Mouse (Mus musculus) left cerebral cortex, adult 18-20 months (tissue): Measurements from ENCODE around the gene Chmp1a. TPM values are rescaled to one million over a fixed set of nuclear protein-coding genes. Genes with fewer than 3 reads are reported as not detected.
A peak's percentile ranks its signal among the peaks of the same experiment; 100 is the strongest.
"Not testable (repeated sequence)": the region's sequence is repeated elsewhere in the genome, so short reads cannot be mapped to it uniquely, and the experiment has no call there.

ENCODE experiments used
- DNase-seq, 2 experiments: peaks; one replicate each; pipeline ENCODE4 v3.0.0; 2021 to 2022; ENCODE audit warnings: low spot score in 2 of 2, mixed read lengths in 1 of 2
- long read RNA-seq, 2 experiments: library from polyadenylated mRNA; stranded (forward); transcript quantifications; one replicate each; pipeline ENCODE4 v2.0.0; 2021
- total RNA-seq, 2 experiments: library from RNA; stranded (reverse); gene quantifications; 2 replicates each; pipeline ENCODE4 v1.2.3; 2021

Chmp1a gene
- 100 to 1,000 TPM in 1 of 2 experiments, 10 to 100 TPM in 1; 88.7 to 103 TPM for total RNA-seq
- long read RNA-seq, experiment 1, transcript Chmp1a-201 (7 exons, 2,140 nt) = major isoform, 5 of 110 reads
- long read RNA-seq, experiment 1, partial matches to known transcripts = 3 of 110 reads
- long read RNA-seq, experiment 1, other reads (novel, unspliced or antisense) = 100 of 110 reads
- long read RNA-seq, experiment 2, transcript Chmp1a-201 (7 exons, 2,140 nt) = major isoform, 6 of 106 reads
- long read RNA-seq, experiment 2, partial matches to known transcripts = 8 of 106 reads
- long read RNA-seq, experiment 2, other reads (novel, unspliced or antisense) = 92 of 106 reads

GRCm38 (mm10) chr8:123212321-123213117 is at the start of gene Chmp1a, which contains the start of gene Spata33:
Chmp1a (minus strand) TSS chr8:123212763.
Spata33 (plus strand) TSS chr8:123212832.
- DNase-seq = peak; percentile 82 to 86

- not testable (repeated sequence) for DNase-seq
Measured at GRCm38 (mm10) chr8:123257593-123257992, 45.0 kb upstream of the Chmp1a start.

GRCm38 (mm10) chr8:123257114-123257513 is 44.6 kb upstream of the Chmp1a start:
- DNase-seq = peak; percentile 56 to 68

GRCm38 (mm10) chr8:123255170-123255569 is 42.6 kb upstream of the Chmp1a start:
- DNase-seq = no peak

GRCm38 (mm10) chr8:123254099-123254885 is 41.7 kb upstream of the Chmp1a start, which contains the start of the genes Zfp276 and Vps9d1:
Zfp276 (plus strand) TSS chr8:123254195.
Vps9d1 (minus strand) TSS chr8:123254348.
- DNase-seq = peak; percentile 78 to 84

GRCm38 (mm10) chr8:123253451-123254098 is 41.0 kb upstream of the Chmp1a start:
- DNase-seq = peak in 1 of 2 experiments; percentile 21

- no peak for DNase-seq
Measured at GRCm38 (mm10) chr8:123252925-123253324, 40.4 kb upstream of the Chmp1a start.

- DNase-seq = no peak
Measured at GRCm38 (mm10) chr8:123250940-123251339, 38.4 kb upstream of the Chmp1a start.

GRCm38 (mm10) chr8:123248596-123248995 is 36.0 kb upstream of the Chmp1a start:
- DNase-seq = no peak

- no peak for DNase-seq
Measured at GRCm38 (mm10) chr8:123247748-123248147, 35.2 kb upstream of the Chmp1a start.

- DNase-seq = no peak
Measured at GRCm38 (mm10) chr8:123245543-123245942, 33.0 kb upstream of the Chmp1a start.

- DNase-seq = no peak
Measured at GRCm38 (mm10) chr8:123244382-123244781, 31.8 kb upstream of the Chmp1a start.

- DNase-seq = no peak
Measured at GRCm38 (mm10) chr8:123243053-123243452, 30.5 kb upstream of the Chmp1a start.

GRCm38 (mm10) chr8:123242107-123242923 is 29.8 kb upstream of the Chmp1a start:
- DNase-seq = no peak

GRCm38 (mm10) chr8:123239398-123239797 is 26.8 kb upstream of the Chmp1a start:
- DNase-seq = no peak

- peak; percentile 84 to 90 for DNase-seq
Measured at GRCm38 (mm10) chr8:123235520-123236497, 23.2 kb upstream of the Chmp1a start, which contains the start of gene Spata2l. Spata2l (minus strand) TSS chr8:123236233.

- DNase-seq = peak; percentile 80 to 86
Measured at GRCm38 (mm10) chr8:123234918-123235519, 22.5 kb upstream of the Chmp1a start.

GRCm38 (mm10) chr8:123233760-123234159 is 21.2 kb upstream of the Chmp1a start:
- DNase-seq = no peak
